Mouse (Mus musculus): ENCODE data around the gene Tnfrsf1b. TPM values are rescaled to one million over a fixed set of nuclear protein-coding genes. Genes with fewer than 3 reads are reported as not detected.
A peak's percentile ranks its signal among the peaks of the same experiment; 100 is the strongest.

Gene Tnfrsf1b
- polyA plus RNA-seq, 1 experiment from 2014 or later, result 4.5 TPM

- H3K36me3 ChIP-seq, result no peaks in the 10 kb centered on the region
- H3K9ac ChIP-seq, result no peak overlapping the region
- no peak overlapping the region for H3K4me2 ChIP-seq
- H3K9me3 ChIP-seq, result no peaks in the 10 kb centered on the region
- no peak for ATAC-seq (ENCODE audit: insufficient number of reproducible peaks, low FRiP score, low TSS enrichment, low read depth)
- H3K4me3 ChIP-seq, result no peak overlapping the region
- H3K4me1 ChIP-seq, result no peaks in the 10 kb centered on the region
- H3K27me3 ChIP-seq, result no peaks in the 10 kb centered on the region
- H3K27ac ChIP-seq, result no peak overlapping the region
- 39% methylated on average over 13 of the region's 13 CpGs for WGBS
Measured at GRCm38 (mm10) chr4:145254418-145254817, 7.7 kb upstream of the Tnfrsf1b start.

- Histone ChIP-seq H3K36me3 (no peaks in the 10 kb centered on the region), H3K27me3 (peaks cover 4% of the 10 kb centered on the region), H3K9me3 (no peaks in the 10 kb centered on the region), H3K27ac (no peak overlapping the region), H3K9ac (no peak overlapping the region), H3K4me2 (no peak overlapping the region), H3K4me1 (no peaks in the 10 kb centered on the region), H3K4me3 (no peak overlapping the region)
- ATAC-seq (ENCODE audit: insufficient number of reproducible peaks, low FRiP score, low TSS enrichment, low read depth), result no peak
- 86% methylated on average over 8 of the region's 8 CpGs for WGBS
Measured at GRCm38 (mm10) chr4:145252611-145253010, 5.9 kb upstream of the Tnfrsf1b start.

- WGBS, result 93% methylated on average over 4 of the region's 4 CpGs
- no peak overlapping the region for H3K9ac ChIP-seq
- peaks cover 14% of the 10 kb centered on the region for H3K27me3 ChIP-seq
- no peak overlapping the region for H3K4me2 ChIP-seq
- H3K4me1 ChIP-seq, result peaks cover 5% of the 10 kb centered on the region
- H3K4me3 ChIP-seq, result no peak overlapping the region
- no peaks in the 10 kb centered on the region for H3K36me3 ChIP-seq
- no peaks in the 10 kb centered on the region for H3K9me3 ChIP-seq
- H3K27ac ChIP-seq, result no peak overlapping the region
- ATAC-seq (ENCODE audit: insufficient number of reproducible peaks, low FRiP score, low TSS enrichment, low read depth), result no peak
Measured at GRCm38 (mm10) chr4:145251546-145251945, 4.9 kb upstream of the Tnfrsf1b start.

- Histone ChIP-seq H3K4me2 (no peak overlapping the region), H3K9ac (no peak overlapping the region), H3K4me1 (peaks cover 12% of the 10 kb centered on the region), H3K4me3 (no peak overlapping the region), H3K9me3 (no peaks in the 10 kb centered on the region), H3K27ac (no peak overlapping the region), H3K36me3 (no peaks in the 10 kb centered on the region), H3K27me3 (peaks cover 30% of the 10 kb centered on the region)
- 83% methylated on average over 4 of the region's 4 CpGs for WGBS
- ATAC-seq (ENCODE audit: insufficient number of reproducible peaks, low FRiP score, low TSS enrichment, low read depth), result no peak
Measured at GRCm38 (mm10) chr4:145250002-145250401, 3.3 kb upstream of the Tnfrsf1b start.

- no peaks in the 10 kb centered on the region for H3K36me3 ChIP-seq
- no peak overlapping the region for H3K27ac ChIP-seq
- WGBS, result 76% methylated on average over 2 of the region's 2 CpGs
- peaks cover 12% of the 10 kb centered on the region for H3K4me1 ChIP-seq
- no peaks in the 10 kb centered on the region for H3K9me3 ChIP-seq
- no peak overlapping the region for H3K4me3 ChIP-seq
- no peak for ATAC-seq (ENCODE audit: insufficient number of reproducible peaks, low FRiP score, low TSS enrichment, low read depth)
- H3K9ac ChIP-seq, result no peak overlapping the region
- peaks cover 32% of the 10 kb centered on the region for H3K27me3 ChIP-seq
- no peak overlapping the region for H3K4me2 ChIP-seq
Measured at GRCm38 (mm10) chr4:145247556-145247955, 886 bp upstream of the Tnfrsf1b start.

- H3K4me2 ChIP-seq, result peak overlapping the region; percentile 83
- H3K27ac ChIP-seq, result no peak overlapping the region
- H3K4me1 ChIP-seq, result peaks cover 12% of the 10 kb centered on the region
- 88% methylated on average over 3 of the region's 3 CpGs for WGBS
- no peaks in the 10 kb centered on the region for H3K9me3 ChIP-seq
- peak overlapping the region; percentile 45 for H3K4me3 ChIP-seq
- H3K9ac ChIP-seq, result no peak overlapping the region
- H3K27me3 ChIP-seq, result peaks cover 32% of the 10 kb centered on the region
- no peak for ATAC-seq (ENCODE audit: insufficient number of reproducible peaks, low FRiP score, low TSS enrichment, low read depth)
- no peaks in the 10 kb centered on the region for H3K36me3 ChIP-seq
Measured at GRCm38 (mm10) chr4:145245581-145245980, 1.1 kb downstream of the Tnfrsf1b start.

- H3K27me3 ChIP-seq, result peaks cover 32% of the 10 kb centered on the region
- 90% methylated on average over 2 of the region's 2 CpGs for WGBS
- no peaks in the 10 kb centered on the region for H3K9me3 ChIP-seq
- H3K36me3 ChIP-seq, result no peaks in the 10 kb centered on the region
- no peak overlapping the region for H3K27ac ChIP-seq
- no peak overlapping the region for H3K4me2 ChIP-seq
- no peak overlapping the region for H3K9ac ChIP-seq
- no peak overlapping the region for H3K4me3 ChIP-seq
- ATAC-seq (ENCODE audit: insufficient number of reproducible peaks, low FRiP score, low TSS enrichment, low read depth), result no peak
- peaks cover 13% of the 10 kb centered on the region for H3K4me1 ChIP-seq
Measured at GRCm38 (mm10) chr4:145244676-145245075, 2.0 kb downstream of the Tnfrsf1b start.

GRCm38 (mm10) chr4:145242719-145243350 lies 3.8 kb downstream of the Tnfrsf1b start:
- H3K4me3 ChIP-seq, result no peak overlapping the region
- H3K4me2 ChIP-seq, result no peak overlapping the region
- H3K36me3 ChIP-seq, result no peaks in the 10 kb centered on the region
- no peak overlapping the region for H3K27ac ChIP-seq
- no peak for ATAC-seq (ENCODE audit: insufficient number of reproducible peaks, low FRiP score, low TSS enrichment, low read depth)
- no peak overlapping the region for H3K9ac ChIP-seq
- 65% methylated on average over 1 of the region's 1 CpGs for WGBS
- peaks cover 21% of the 10 kb centered on the region for H3K4me1 ChIP-seq
- no peaks in the 10 kb centered on the region for H3K9me3 ChIP-seq
- H3K27me3 ChIP-seq, result peaks cover 31% of the 10 kb centered on the region

GRCm38 (mm10) chr4:145240723-145241231 lies 5.9 kb downstream of the Tnfrsf1b start:
- H3K27ac ChIP-seq, result no peak overlapping the region
- H3K4me3 ChIP-seq, result no peak overlapping the region
- 79% methylated on average over 4 of the region's 4 CpGs for WGBS
- no peak overlapping the region for H3K9ac ChIP-seq
- no peaks in the 10 kb centered on the region for H3K9me3 ChIP-seq
- ATAC-seq (ENCODE audit: insufficient number of reproducible peaks, low FRiP score, low TSS enrichment, low read depth), result no peak
- no peak overlapping the region for H3K4me2 ChIP-seq
- no peaks in the 10 kb centered on the region for H3K36me3 ChIP-seq
- peaks cover 9% of the 10 kb centered on the region for H3K4me1 ChIP-seq
- H3K27me3 ChIP-seq, result peaks cover 11% of the 10 kb centered on the region

- H3K36me3 ChIP-seq, result no peaks in the 10 kb centered on the region
- H3K9me3 ChIP-seq, result no peaks in the 10 kb centered on the region
- no peak overlapping the region for H3K4me3 ChIP-seq
- peaks cover 9% of the 10 kb centered on the region for H3K4me1 ChIP-seq
- H3K4me2 ChIP-seq, result no peak overlapping the region
- no peaks in the 10 kb centered on the region for H3K27me3 ChIP-seq
- no peak overlapping the region for H3K9ac ChIP-seq
- 11% methylated on average over 4 of the region's 4 CpGs for WGBS
- H3K27ac ChIP-seq, result peak overlapping the region; percentile 71
- peak; percentile 60 for ATAC-seq (ENCODE audit: insufficient number of reproducible peaks, low FRiP score, low TSS enrichment, low read depth)
Measured at GRCm38 (mm10) chr4:145239049-145239830, 7.4 kb downstream of the Tnfrsf1b start.

GRCm38 (mm10) chr4:145236027-145236426 lies 10.6 kb downstream of the Tnfrsf1b start:
- Histone ChIP-seq H3K9ac (no peak overlapping the region), H3K4me3 (no peak overlapping the region), H3K27ac (no peak overlapping the region), H3K27me3 (no peaks in the 10 kb centered on the region), H3K4me1 (peaks cover 13% of the 10 kb centered on the region), H3K36me3 (no peaks in the 10 kb centered on the region), H3K9me3 (no peaks in the 10 kb centered on the region), H3K4me2 (no peak overlapping the region)
- WGBS, result 89% methylated on average over 7 of the region's 7 CpGs
- no peak for ATAC-seq (ENCODE audit: insufficient number of reproducible peaks, low FRiP score, low TSS enrichment, low read depth)

GRCm38 (mm10) chr4:145233487-145234228 lies 13.0 kb downstream of the Tnfrsf1b start:
- H3K9me3 ChIP-seq, result no peaks in the 10 kb centered on the region
- whole genome bisulfite sequencing, result 53% methylated on average over 3 of the region's 3 CpGs
- 0 out of 2 replicates have a peak, but pooled peaks cover 9% of the 10 kb centered on the region for H3K4me1 ChIP-seq
- H3K4me2 ChIP-seq, result no peak overlapping the region
- H3K4me3 ChIP-seq, result no peak overlapping the region
- no peaks in the 10 kb centered on the region for H3K27me3 ChIP-seq
- no peak for ATAC-seq (ENCODE audit: insufficient number of reproducible peaks, low FRiP score, low TSS enrichment, low read depth)
- H3K9ac ChIP-seq, result no peak overlapping the region
- H3K36me3 ChIP-seq, result no peaks in the 10 kb centered on the region
- no peak overlapping the region for H3K27ac ChIP-seq
